Mouse (Mus musculus) liver, embryonic 15.5 days (tissue): ENCODE data around the gene Mtfr2. TPM values are rescaled to one million over a fixed set of nuclear protein-coding genes. Genes with fewer than 3 reads are reported as not detected.
A peak's percentile ranks its signal among the peaks of the same experiment; 100 is the strongest.

Experiments used
- ATAC-seq: fragments of 200-750 bp; cut with Nextera tagmentation; 2 replicates; pipeline ENCODE4 v1.8.0; 2017; ENCODE audit warnings: moderate number of reproducible peaks, mild to moderate bottlenecking, moderate library complexity; ENCODE audit not compliant: insufficient read depth
- H3K27ac ChIP-seq: fragments of 300-500 bp; sonication (generic); replicated peaks from 2 replicates; pipeline ENCODE4 v1.5.1; 2015; ENCODE audit warnings: mild to moderate bottlenecking, inconsistent platforms
- H3K27me3 ChIP-seq: fragments of 300-500 bp; sonication (generic); 2 replicates; pipeline ENCODE4 v1.6.1; 2015; ENCODE audit warnings: mild to moderate bottlenecking, inconsistent platforms
- H3K36me3 ChIP-seq: fragments of 300-500 bp; sonication (generic); replicated peaks from 2 replicates; pipeline ENCODE4 v1.6.1; 2015; ENCODE audit warnings: moderate library complexity, mild to moderate bottlenecking, inconsistent platforms
- H3K4me1 ChIP-seq: fragments of 300-500 bp; sonication (generic); replicated peaks from 2 replicates; pipeline ENCODE4 v1.6.1; 2015; ENCODE audit warnings: inconsistent platforms
- H3K4me2 ChIP-seq: fragments of 300-500 bp; sonication (generic); 2 replicates; pipeline ENCODE4 v1.6.1; 2015; ENCODE audit warnings: moderate library complexity, mild to moderate bottlenecking, inconsistent platforms
- H3K4me3 ChIP-seq: fragments of 300-500 bp; sonication (generic); replicated peaks from 2 replicates; pipeline ENCODE4 v1.5.1; 2015; ENCODE audit warnings: mild to moderate bottlenecking, inconsistent platforms
- H3K9ac ChIP-seq: fragments of 300-500 bp; sonication (generic); 2 replicates; pipeline ENCODE4 v1.6.1; 2015; ENCODE audit warnings: moderate library complexity, mild to moderate bottlenecking, inconsistent platforms
- H3K9me3 ChIP-seq: fragments of 300-500 bp; sonication (generic); replicated peaks from 2 replicates; pipeline ENCODE4 v1.6.1; 2016; ENCODE audit warnings: inconsistent platforms
- WGBS: fragments of 180-500 bp; shearing (Covaris S2); methylation state at CpG from one replicate; pipeline ENCODE4 v1.1.7; 2015; ENCODE audit warnings: mixed read lengths; ENCODE audit not compliant: insufficient replicate concordance; 5-methylcytosine and 5-hydroxymethylcytosine counted together
- polyA plus RNA-seq: library from polyadenylated mRNA; unstranded; fragments of >200 nt; fragmentation: Nextera tagmentation; extraction: Ambion mirVana; gene quantifications from 2 replicates; pipeline ENCODE4 v1.2.1, GENCODE M21; 2015

Mtfr2 gene
- polyA plus RNA-seq: 2.0 and 2.3 TPM in 2 replicates

DNA sequence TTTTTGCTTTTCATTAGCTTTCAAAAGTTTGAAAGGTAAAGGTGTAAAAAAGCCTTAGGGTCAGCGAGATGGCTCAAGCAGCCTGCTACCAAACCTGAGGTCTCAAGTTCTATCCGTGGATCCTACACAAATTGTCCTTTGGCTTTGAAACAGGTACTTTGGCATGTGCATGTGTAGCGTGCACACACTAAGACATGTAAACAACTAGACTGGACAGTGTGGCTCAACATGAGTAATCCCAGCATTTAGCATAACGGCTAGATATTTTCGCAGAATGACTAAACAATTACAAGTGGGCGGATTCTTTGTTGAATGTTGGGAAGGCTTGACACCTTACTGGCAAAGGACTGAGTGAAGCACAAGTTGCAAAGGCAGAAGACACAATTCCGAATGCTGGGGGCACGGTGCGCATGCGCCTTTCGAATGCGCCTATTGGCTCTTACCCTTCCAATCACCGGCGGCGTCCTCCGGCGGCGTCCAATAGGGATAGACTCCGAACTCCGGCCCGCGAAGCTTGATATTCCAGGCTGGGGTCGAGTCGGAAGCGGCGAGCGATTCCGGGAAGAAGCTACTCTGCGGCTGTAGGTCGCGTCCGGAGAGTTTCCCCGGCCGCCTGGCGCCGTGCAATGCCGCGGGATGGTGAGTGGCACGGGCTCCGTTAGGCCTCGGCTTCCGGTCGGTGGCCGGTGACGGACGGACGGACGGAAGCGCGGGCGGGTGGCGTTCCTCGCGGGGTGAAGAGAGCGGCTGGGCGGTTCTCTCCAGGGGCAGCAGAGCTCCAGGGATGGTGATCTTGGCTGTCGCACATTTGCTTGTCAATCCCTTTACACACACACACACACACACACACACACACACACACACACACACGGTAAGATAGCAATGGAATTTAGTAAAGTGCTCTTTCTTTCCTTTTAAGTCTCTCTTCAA, at the start of gene Mtfr2:
Gene Mtfr2 (plus strand): TSS at position 486 of the 930 bp plus-strand sequence.
- WGBS: 1% methylated on average over 55 of the region's 58 CpGs
- H3K36me3 ChIP-seq: peaks cover 53% of the 10 kb centered on the region
- peak within 1 kb of the TSS; percentile 79 for H3K4me2 ChIP-seq
- peak within 1 kb of the TSS; percentile 96 for H3K4me3 ChIP-seq
- H3K9me3 ChIP-seq: no peaks in the 10 kb centered on the region
- H3K27me3 ChIP-seq: no peaks in the 10 kb centered on the region
- peaks cover 18% of the 10 kb centered on the region for H3K4me1 ChIP-seq
- ATAC-seq: peak; percentile 94
- peak within 1 kb of the TSS; percentile 92 for H3K27ac ChIP-seq
- H3K9ac ChIP-seq: peak within 1 kb of the TSS; percentile 92

GRCm38 (mm10) chr10:20298152-20298920, 49.2 kb upstream of the Mtfr2 start:
- H3K36me3 ChIP-seq: no peaks in the 10 kb centered on the region
- no peaks in the 10 kb centered on the region for H3K27me3 ChIP-seq
- H3K9ac ChIP-seq: no peak overlapping the region
- H3K4me3 ChIP-seq: no peak overlapping the region
- no peak for ATAC-seq
- H3K9me3 ChIP-seq: no peaks in the 10 kb centered on the region
- H3K4me2 ChIP-seq: no peak overlapping the region
- 52% methylated on average over 3 of the region's 3 CpGs for WGBS
- H3K4me1 ChIP-seq: no peaks in the 10 kb centered on the region
- no peak overlapping the region for H3K27ac ChIP-seq

GRCm38 (mm10) chr10:20299114-20299513, 48.5 kb upstream of the Mtfr2 start:
- no peaks in the 10 kb centered on the region for H3K9me3 ChIP-seq
- H3K4me1 ChIP-seq: no peaks in the 10 kb centered on the region
- H3K27me3 ChIP-seq: no peaks in the 10 kb centered on the region
- no peak overlapping the region for H3K27ac ChIP-seq
- H3K4me2 ChIP-seq: no peak overlapping the region
- no peak for ATAC-seq
- no peaks in the 10 kb centered on the region for H3K36me3 ChIP-seq
- 62% methylated on average over 5 of the region's 5 CpGs for whole genome bisulfite sequencing
- H3K4me3 ChIP-seq: no peak overlapping the region
- no peak overlapping the region for H3K9ac ChIP-seq

GRCm38 (mm10) chr10:20310969-20311769, 36.4 kb upstream of the Mtfr2 start:
- H3K9ac ChIP-seq: peak overlapping the region; percentile 91
- H3K4me3 ChIP-seq: peak overlapping the region; percentile 95
- peaks cover 30% of the 10 kb centered on the region for H3K4me1 ChIP-seq
- WGBS: 47% methylated on average over 11 of the region's 11 CpGs
- no peaks in the 10 kb centered on the region for H3K36me3 ChIP-seq
- peak overlapping the region; percentile 99 for H3K27ac ChIP-seq
- H3K27me3 ChIP-seq: no peaks in the 10 kb centered on the region
- no peak for ATAC-seq
- H3K4me2 ChIP-seq: peak overlapping the region; percentile 72
- H3K9me3 ChIP-seq: no peaks in the 10 kb centered on the region

- peak within 1 kb of the TSS; percentile 95 for H3K4me3 ChIP-seq
- peak within 1 kb of the TSS; percentile 99 for H3K27ac ChIP-seq
- WGBS: under 1% methylated on average over 84 of the region's 84 CpGs
- peak within 1 kb of the TSS; percentile 72 for H3K4me2 ChIP-seq
- H3K9me3 ChIP-seq: no peaks in the 10 kb centered on the region
- peak; percentile 97 for ATAC-seq
- H3K27me3 ChIP-seq: no peaks in the 10 kb centered on the region
- H3K36me3 ChIP-seq: no peaks in the 10 kb centered on the region
- peak within 1 kb of the TSS; percentile 91 for H3K9ac ChIP-seq
- peaks cover 36% of the 10 kb centered on the region for H3K4me1 ChIP-seq
Measured at GRCm38 (mm10) chr10:20311918-20312735, 35.4 kb upstream of the Mtfr2 start, which contains the start of gene Bclaf1. Gene Bclaf1, plus strand, starts transcription at chr10:20312469.

- WGBS: under 1% methylated on average over 54 of the region's 54 CpGs
- ATAC-seq: peak; percentile 61
- peaks cover 5% of the 10 kb centered on the region for H3K36me3 ChIP-seq
Measured at GRCm38 (mm10) chr10:20312736-20313301, 34.8 kb upstream of the Mtfr2 start.

DNA sequence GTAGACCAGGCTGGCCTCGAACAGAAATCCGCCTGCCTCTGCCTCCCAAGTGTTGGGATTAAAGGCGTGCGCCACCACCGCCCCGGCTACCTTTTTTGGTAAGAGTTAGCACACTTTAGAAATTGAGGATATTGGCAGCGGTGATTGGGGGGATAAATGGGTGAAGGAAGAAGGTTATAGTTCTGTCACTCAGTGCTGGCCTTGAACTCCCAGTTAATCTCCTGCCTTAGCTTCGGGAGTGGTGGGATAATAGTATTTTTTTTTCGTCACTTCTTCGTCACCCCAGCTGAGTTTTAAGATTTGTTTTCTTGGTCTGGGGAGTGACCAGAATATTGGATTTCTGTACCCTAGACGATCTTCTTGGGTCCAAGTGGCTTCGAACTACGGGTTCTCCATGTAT, 34.1 kb upstream of the Mtfr2 start:
- Histone ChIP-seq H3K9ac (peak overlapping the region; percentile 91), H3K9me3 (no peaks in the 10 kb centered on the region), H3K4me2 (peak overlapping the region; percentile 72), H3K36me3 (peaks cover 11% of the 10 kb centered on the region), H3K27me3 (no peaks in the 10 kb centered on the region), H3K27ac (peak overlapping the region; percentile 99), H3K4me1 (peaks cover 42% of the 10 kb centered on the region), H3K4me3 (peak overlapping the region; percentile 95)
- 21% methylated on average over 13 of the region's 13 CpGs for whole genome bisulfite sequencing
- ATAC-seq: no peak

More at GRCm38 (mm10) chr10:20312736-20313301, 34.8 kb upstream of the Mtfr2 start:
- Histone ChIP-seq H3K27me3 (no peaks in the 10 kb centered on the region), H3K9me3 (no peaks in the 10 kb centered on the region), H3K4me2 (peak overlapping the region; percentile 72), H3K9ac (peak overlapping the region; percentile 91), H3K27ac (peak overlapping the region; percentile 99), H3K4me3 (peak overlapping the region; percentile 95), H3K4me1 (peaks cover 42% of the 10 kb centered on the region)

GRCm38 (mm10) chr10:20313941-20314340, 33.6 kb upstream of the Mtfr2 start:
- Histone ChIP-seq H3K27ac (peak overlapping the region; percentile 14; the same call in 1 of the 2 replicates), H3K4me2 (peak overlapping the region; percentile 72), H3K9ac (no peak overlapping the region; the same call in 1 of the 2 replicates), H3K4me3 (peak overlapping the region; percentile 95), H3K27me3 (no peaks in the 10 kb centered on the region), H3K36me3 (peaks cover 16% of the 10 kb centered on the region), H3K4me1 (peaks cover 42% of the 10 kb centered on the region), H3K9me3 (no peaks in the 10 kb centered on the region)
- 49% methylated on average over 4 of the region's 4 CpGs for WGBS
- ATAC-seq: no peak

DNA sequence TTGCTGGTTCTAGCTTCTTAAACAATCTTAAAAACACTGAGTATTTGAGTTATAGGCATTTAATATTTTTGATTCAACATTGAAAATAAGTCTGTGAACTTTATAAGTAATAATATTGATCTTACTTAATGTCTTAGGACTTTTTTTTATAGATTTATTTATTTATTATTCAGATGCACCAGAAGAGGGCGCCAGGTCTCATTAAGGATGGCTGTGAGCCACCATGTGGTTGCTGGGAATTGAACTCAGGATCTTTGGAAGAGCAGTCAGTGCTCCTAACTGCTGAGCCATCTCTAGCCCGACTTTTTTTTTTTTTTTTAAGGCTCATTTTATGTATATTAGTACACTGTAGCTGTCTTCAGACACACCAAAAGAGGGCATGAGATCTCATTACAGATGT, 32.8 kb upstream of the Mtfr2 start:
- no peak for ATAC-seq
- Histone ChIP-seq H3K4me2 (peak overlapping the region; percentile 72; the same call in 1 of the 2 replicates), H3K27ac (no peak overlapping the region), H3K9me3 (no peaks in the 10 kb centered on the region), H3K4me3 (no peak overlapping the region), H3K27me3 (no peaks in the 10 kb centered on the region), H3K9ac (no peak overlapping the region), H3K36me3 (peaks cover 23% of the 10 kb centered on the region), H3K4me1 (peaks cover 42% of the 10 kb centered on the region)
- 26% methylated on average over 2 of the region's 2 CpGs for WGBS
